Mouse (Mus musculus) cerebellum, adult 11-12 months (tissue): ENCODE data around the gene Mapk11.

ENCODE experiments used
- DNase-seq: peaks from one replicate; pipeline ENCODE4 v3.0.0; 2022

The Mapk11 gene

DNA sequence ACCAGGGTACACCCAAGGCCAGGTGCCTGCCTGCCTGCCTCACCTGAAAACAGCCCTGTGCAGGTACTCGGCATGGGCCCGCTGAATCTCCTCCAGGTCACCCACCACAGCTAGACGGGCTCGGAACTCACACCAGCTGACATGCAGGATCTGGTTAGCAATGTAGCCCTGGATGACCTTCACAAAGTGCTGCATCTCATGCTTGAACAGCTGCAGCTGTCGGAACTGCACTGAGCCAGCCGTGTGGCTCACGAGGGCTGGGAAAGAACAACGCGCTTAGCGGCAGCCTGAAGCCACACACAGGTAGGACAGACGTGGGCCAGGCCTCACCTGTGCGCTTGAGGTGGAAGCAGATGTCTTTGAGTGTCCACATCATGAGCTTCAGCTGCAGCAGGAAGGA lies 48.6 kb downstream of the Mapk11 start:
- DNase-seq, result peak; percentile 39

DNA sequence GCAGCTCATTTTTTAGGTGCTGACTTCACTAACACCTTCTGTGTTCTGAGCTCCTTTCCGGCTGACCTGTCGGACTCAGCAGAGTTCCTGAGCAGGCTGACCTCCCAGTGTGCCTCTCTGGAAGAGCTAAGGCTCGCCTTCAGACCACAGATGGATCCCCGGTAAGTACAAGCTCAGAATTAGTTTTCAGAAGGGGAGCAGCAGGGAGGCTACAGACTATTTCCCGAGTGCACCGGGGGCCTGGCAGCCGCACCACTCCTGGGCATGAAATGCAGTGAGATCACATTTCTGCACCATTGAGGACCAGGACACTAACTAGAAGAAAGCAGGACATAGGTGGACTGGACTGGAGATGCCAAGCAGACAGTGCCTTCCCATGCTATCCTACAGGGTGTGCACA lies 50.8 kb downstream of the Mapk11 start:
- DNase-seq, result peak; percentile 87

DNA sequence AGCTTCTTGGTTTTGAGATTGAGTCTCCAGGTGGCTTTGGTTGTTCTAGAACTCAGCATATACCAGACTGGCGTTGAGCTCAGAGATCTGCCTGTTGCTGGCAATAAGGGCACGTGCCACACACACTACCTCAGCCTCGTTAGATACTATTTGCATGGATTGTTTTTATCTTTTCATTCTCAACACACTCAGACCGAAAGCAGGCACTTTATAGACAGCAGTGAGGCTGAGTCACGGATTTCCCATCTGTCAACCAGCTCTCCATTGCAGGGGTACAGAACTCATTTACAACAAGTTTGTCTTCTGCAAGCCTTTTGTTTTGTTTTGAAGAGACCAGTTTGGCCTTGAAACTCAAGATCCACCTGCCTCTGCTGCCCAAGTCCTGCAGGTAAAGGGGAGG lies 52.0 kb downstream of the Mapk11 start:
- peak; percentile 17 for DNase-seq
